Mouse (Mus musculus) liver, embryonic 12.5 days (tissue): ENCODE measurements around the gene Sod3. TPM values are rescaled to one million over a fixed set of nuclear protein-coding genes. Genes with fewer than 3 reads are reported as not detected.

Experiments
- polyA plus RNA-seq: library from polyadenylated mRNA; unstranded; fragments of >200 nt; fragmentation: Nextera tagmentation; extraction: Ambion mirVana; gene quantifications from 2 replicates; pipeline ENCODE4 v1.2.1, GENCODE M21; 2016

Sod3 gene
- polyA plus RNA-seq, 1 experiment from 2014 or later: 2.0 TPM

Other genes starting within 250 kb of the Sod3 start
- gene Dhx15, start 173.3 kb upstream of the Sod3 start, polyA plus RNA-seq: 114 and 118 TPM in 2 replicates
- gene Ccdc149, start 107.7 kb downstream of the Sod3 start, polyA plus RNA-seq: 0.72 and 0.74 TPM in 2 replicates
- 0.50 and 0.77 TPM in 2 replicates for gene Lgi2, start 202.7 kb downstream of the Sod3 start, polyA plus RNA-seq